In genomic region chr7:112684626-112685561, GRCm38 (mm10) we compare ENCODE assay signal across 8 mouse cellular contexts. TPM values are rescaled to one million over a fixed set of nuclear protein-coding genes. Genes with fewer than 3 reads are reported as not detected.
A peak's percentile ranks its signal among the peaks of the same experiment; 100 is the strongest.
DNase-seq lines count a peak whose midpoint lies in the region; ATAC-seq and TF ChIP-seq lines count a peak whose summit lies in the region.

No protein-coding gene starts in this region.

- 14% methylated on average over 23 of the region's 23 CpGs for WGBS in forebrain, postnatal 0 days
- WGBS in hindbrain, embryonic 12.5 days = 3% methylated on average over 23 of the region's 23 CpGs
- 5% methylated on average over 23 of the region's 23 CpGs for WGBS in midbrain, embryonic 10.5 days

- H3K4me3 ChIP-seq in layer of hippocampus, adult 2 months = peak overlapping the region; percentile 11
- no peak overlapping the region for H3K4me3 ChIP-seq in forebrain, postnatal 0 days (ENCODE audit: low read depth, low read length)
- 0 out of 2 replicates have a peak overlapping the region, but pooled peaks have one; percentile 0 for H3K4me3 ChIP-seq in hindbrain, embryonic 12.5 days
- peak overlapping the region; percentile 46 for H3K4me3 ChIP-seq in midbrain, embryonic 10.5 days

- no peaks in the 10 kb centered on the region for H3K9me3 ChIP-seq in forebrain, postnatal 0 days (ENCODE audit: low read length)
- no peaks in the 10 kb centered on the region for H3K9me3 ChIP-seq in hindbrain, embryonic 12.5 days (replicated peaks)
- H3K9me3 ChIP-seq in midbrain, embryonic 10.5 days (replicated peaks) = no peaks in the 10 kb centered on the region

- H3K4me2 ChIP-seq in forebrain, postnatal 0 days (ENCODE audit: low read depth) = peak overlapping the region; percentile 30
- peak overlapping the region; percentile 38 for H3K4me2 ChIP-seq in hindbrain, embryonic 12.5 days (replicated peaks)

- no peak for TF ChIP-seq CTCF in layer of hippocampus, adult 2 months (conservative IDR thresholded peaks at IDR 0.05)
- TF ChIP-seq CTCF in forebrain, postnatal 0 days (IDR thresholded peaks at IDR 0.05; ENCODE audit: low read depth) = no peak

- no peak overlapping the region for H3K9ac ChIP-seq in forebrain, postnatal 0 days
- no peak overlapping the region for H3K9ac ChIP-seq in hindbrain, embryonic 12.5 days

- peak overlapping the region; percentile 67 for H3K27ac ChIP-seq in layer of hippocampus, adult 2 months
- no peak overlapping the region for H3K27ac ChIP-seq in forebrain, postnatal 0 days (ENCODE audit: low read depth, low read length)
- H3K27ac ChIP-seq in hindbrain, embryonic 12.5 days = peak overlapping the region; percentile 67
- peak overlapping the region; percentile 81 for H3K27ac ChIP-seq in midbrain, embryonic 10.5 days (replicated peaks)

- no peaks in the 10 kb centered on the region for H3K36me3 ChIP-seq in forebrain, postnatal 0 days (ENCODE audit: insufficient read depth)
- H3K36me3 ChIP-seq in hindbrain, embryonic 12.5 days = no peaks in the 10 kb centered on the region
- no peaks in the 10 kb centered on the region for H3K36me3 ChIP-seq in midbrain, embryonic 10.5 days

- ATAC-seq in forebrain, postnatal 0 days = no peak
- ATAC-seq in hindbrain, embryonic 12.5 days (ENCODE audit: low FRiP score) = peak; percentile 72

- H3K4me1 ChIP-seq in forebrain, postnatal 0 days (ENCODE audit: insufficient read depth) = peaks cover 20% of the 10 kb centered on the region
- H3K4me1 ChIP-seq in hindbrain, embryonic 12.5 days = peaks cover 75% of the 10 kb centered on the region
- H3K4me1 ChIP-seq in midbrain, embryonic 10.5 days = peaks cover 93% of the 10 kb centered on the region

- peak; percentile 13 to 29 for DNase-seq in layer of hippocampus, adult 2 months (ENCODE audit: low spot score in 2 of 2)
- no peak for DNase-seq in layer of hippocampus, postnatal 25 days (ENCODE audit: extremely low spot score in 1 of 2, low spot score in 1 of 2)
- DNase-seq in forebrain, postnatal 0 days = peak; percentile 27
- peak; percentile 74 for DNase-seq in midbrain, embryonic 10.5 days (ENCODE audit: low spot score)
- DNase-seq in adrenal gland, adult 8-10 months = no peak
- no peak for DNase-seq in cerebellum, adult 9-10 months
- no peak for DNase-seq in urinary bladder, postnatal 10 days (ENCODE audit: low spot score)

- no peaks in the 10 kb centered on the region for H3K27me3 ChIP-seq in forebrain, postnatal 0 days (ENCODE audit: insufficient read depth, low read length)
- no peaks in the 10 kb centered on the region for H3K27me3 ChIP-seq in hindbrain, embryonic 12.5 days
- no peaks in the 10 kb centered on the region for H3K27me3 ChIP-seq in midbrain, embryonic 10.5 days (ENCODE audit: low read depth, poor library complexity, severe bottlenecking)

RNA-seq across cellular contexts. Expression of gene Tead1, which starts 5.8 kb away (rescaled TPM):
- total RNA-seq in layer of hippocampus, adult 2 months (2021) = 10 to 100 TPM; 23.9 to 29.0 TPM
- total RNA-seq in layer of hippocampus, postnatal 25 days (2021) = 10 to 100 TPM; 19.6 to 28.6 TPM
- 14.9 and 20.1 TPM in 2 replicates for total RNA-seq in forebrain, postnatal 0 days (2014; rRNA removed)
- 1.9 and 7.8 TPM in 2 replicates for polyA plus RNA-seq in forebrain, postnatal 0 days (2015; fragmentation: Nextera tagmentation; extraction: Ambion mirVana)
- 23.3 and 25.4 TPM in 2 replicates for polyA plus RNA-seq in hindbrain, embryonic 12.5 days (2016; fragmentation: Nextera tagmentation; extraction: Ambion mirVana)
- polyA plus RNA-seq in midbrain, embryonic 10.5 days (2016; fragmentation: Nextera tagmentation; extraction: Ambion mirVana) = 17.1 and 17.6 TPM in 2 replicates
- 10 to 100 TPM; 73.4 to 82.7 (median 78.7) TPM for total RNA-seq in adrenal gland, adult 8-10 months (2022)

Comparison
In these comparisons a context has a peak if more than half of its experiments do, and no peak if none do; other contexts are left out.
1. DNase-seq: peak in layer of hippocampus, adult 2 months (2 of 2), forebrain, postnatal 0 days (single experiment) and midbrain, embryonic 10.5 days (single experiment); none in layer of hippocampus, postnatal 25 days (0 of 2), adrenal gland, adult 8-10 months (single experiment), cerebellum, adult 9-10 months (single experiment) and urinary bladder, postnatal 10 days (single experiment).